Mouse (Mus musculus): ENCODE measurements around the gene Olfr649. TPM values are rescaled to one million over a fixed set of nuclear protein-coding genes. Genes with fewer than 3 reads are reported as not detected.

Olfr649 gene
- not detected for total RNA-seq (2021)
- long read RNA-seq, experiment 1 = 0 reads
- long read RNA-seq, experiment 2 = 0 reads

- DNase-seq = no peak
Observed at GRCm38 (mm10) chr7:104195885-104196284, at the start of gene Olfr649. Olfr649 (minus strand) TSS chr7:104195985.

GRCm38 (mm10) chr7:104244287-104245181, 48.7 kb upstream of the Olfr649 start, which contains the start of gene Trim34a:
Trim34a (plus strand) TSS chr7:104244457.
- DNase-seq = peak; percentile 21

- no peak for DNase-seq
Observed at GRCm38 (mm10) chr7:104243616-104244015, 47.8 kb upstream of the Olfr649 start.

GRCm38 (mm10) chr7:104240857-104241256, 45.1 kb upstream of the Olfr649 start:
- DNase-seq = no peak

GRCm38 (mm10) chr7:104231203-104231602, 35.4 kb upstream of the Olfr649 start:
- DNase-seq = peak; percentile 24

- peak; percentile 76 for DNase-seq
Observed at GRCm38 (mm10) chr7:104218701-104219569, 23.1 kb upstream of the Olfr649 start, which contains the start of gene Trim6. Trim6 (plus strand) TSS chr7:104218793.

- DNase-seq = no peak
Observed at GRCm38 (mm10) chr7:104217881-104218280, 22.1 kb upstream of the Olfr649 start.

GRCm38 (mm10) chr7:104216011-104216535, 20.3 kb upstream of the Olfr649 start:
- no peak for DNase-seq

- no peak for DNase-seq
Observed at GRCm38 (mm10) chr7:104206197-104206596, 10.4 kb upstream of the Olfr649 start.

GRCm38 (mm10) chr7:104199822-104200221, 4.0 kb upstream of the Olfr649 start:
- peak; percentile 67 for DNase-seq

GRCm38 (mm10) chr7:104191275-104191674, 4.5 kb downstream of the Olfr649 start:
- no peak for DNase-seq

GRCm38 (mm10) chr7:104183292-104183691, 12.5 kb downstream of the Olfr649 start, which contains the start of gene Olfr648:
Olfr648 (minus strand) TSS chr7:104183392.
- DNase-seq = no peak

GRCm38 (mm10) chr7:104179074-104179473, 16.7 kb downstream of the Olfr649 start:
- no peak for DNase-seq

GRCm38 (mm10) chr7:104178422-104179054, 17.2 kb downstream of the Olfr649 start:
- no peak for DNase-seq

- DNase-seq = no peak
Observed at GRCm38 (mm10) chr7:104175085-104175484, 20.7 kb downstream of the Olfr649 start.

GRCm38 (mm10) chr7:104169634-104170204, 26.1 kb downstream of the Olfr649 start:
- no peak for DNase-seq

GRCm38 (mm10) chr7:104167105-104167504, 28.7 kb downstream of the Olfr649 start:
- no peak for DNase-seq

- DNase-seq = no peak
Observed at GRCm38 (mm10) chr7:104150456-104150855, 45.3 kb downstream of the Olfr649 start, which contains the start of gene Ubqlnl. Ubqlnl (minus strand) TSS chr7:104150556.

GRCm38 (mm10) chr7:104143179-104143578, 52.6 kb downstream of the Olfr649 start, which contains the start of gene Ubqln3:
Ubqln3 (minus strand) TSS chr7:104143279.
- DNase-seq = no peak
